Mouse (Mus musculus) liver, embryonic 14.5 days (tissue): ENCODE data around the gene Bcar3.

Experiments used
- CTCF ChIP-seq: IDR thresholded peaks from 2 replicates; pipeline ENCODE4 v1.5.1; 2016; ENCODE audit warnings: antibody characterized with exemption, low read depth, control low read depth
- EP300 ChIP-seq: IDR thresholded peaks from 2 replicates; pipeline ENCODE4 v1.6.1; 2016; ENCODE audit warnings: antibody characterized with exemption, low read depth

- TF ChIP-seq CTCF (no peak), EP300 (no peak)
Measured at GRCm38 (mm10) chr3:122308981-122309380, 15.0 kb downstream of the Bcar3 start.
